ENCODE assay signal across 8 mouse cellular contexts in the genomic region with DNA sequence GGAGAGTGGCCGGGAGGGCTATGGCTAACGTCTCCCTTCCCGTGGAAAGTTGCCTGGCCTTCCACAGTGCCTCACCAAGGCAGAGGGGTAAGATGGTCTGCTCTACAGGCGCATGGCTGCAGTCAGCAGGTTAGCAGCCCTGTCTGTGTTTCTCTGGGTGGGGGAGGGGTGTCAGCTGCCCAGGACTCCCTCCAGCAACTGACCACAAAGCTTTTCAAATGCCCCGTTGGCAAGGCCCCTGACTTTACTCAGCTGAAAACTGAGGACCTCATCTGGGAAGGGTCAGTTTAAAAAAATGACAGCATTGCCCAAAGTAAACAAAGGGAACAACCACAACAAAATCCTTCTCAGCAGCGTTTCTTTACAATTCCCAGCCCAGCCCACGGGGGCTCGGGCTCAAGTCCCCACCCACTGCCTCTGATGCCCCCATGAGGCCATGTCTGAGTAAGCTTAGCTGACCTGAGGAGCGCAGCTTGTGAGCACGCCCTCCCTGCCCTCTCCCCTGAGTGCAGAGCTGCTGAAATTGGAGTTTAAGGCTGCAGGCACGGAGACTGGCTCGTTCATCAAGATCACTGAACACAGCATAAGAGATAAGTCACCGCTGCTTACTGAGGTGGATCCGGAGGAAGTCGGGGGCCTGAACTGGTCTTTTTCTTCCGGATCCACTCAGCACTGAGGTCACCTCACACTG. TPM values are rescaled to one million over a fixed set of nuclear protein-coding genes. Genes with fewer than 3 reads are reported as not detected.
DNase-seq lines count a peak whose midpoint lies in the region; ATAC-seq lines count a peak whose summit lies in the region.

No protein-coding gene starts in this region.

- H3K27ac ChIP-seq in embryonic facial prominence, embryonic 12.5 days, result peak overlapping the region; percentile 96
- H3K27ac ChIP-seq in heart, embryonic 16.5 days (ENCODE audit: low read length), result peak overlapping the region; percentile 58

- H3K9ac ChIP-seq in embryonic facial prominence, embryonic 12.5 days, result peak overlapping the region; percentile 15; the same call in 1 of the 2 replicates
- peak overlapping the region; percentile 62 for H3K9ac ChIP-seq in heart, embryonic 16.5 days (ENCODE audit: low read length)

- H3K27me3 ChIP-seq in embryonic facial prominence, embryonic 12.5 days, result no peaks in the 10 kb centered on the region
- no peaks in the 10 kb centered on the region for H3K27me3 ChIP-seq in heart, embryonic 16.5 days (ENCODE audit: control insufficient read depth, insufficient read depth, low read length)

- 0 out of 2 replicates have a peak, but pooled peaks have one; percentile 42 for ATAC-seq in embryonic facial prominence, embryonic 12.5 days (ENCODE audit: insufficient number of reproducible peaks, insufficient read depth, low FRiP score, low TSS enrichment)
- peak; percentile 35 for ATAC-seq in heart, embryonic 16.5 days (replicated peaks; ENCODE audit: extremely low read depth, insufficient read depth, low FRiP score)
- peak; percentile 70 for ATAC-seq in megakaryocyte progenitor cell, adult 5-6 weeks (replicated peaks; ENCODE audit: poor library complexity)

- H3K9me3 ChIP-seq in embryonic facial prominence, embryonic 12.5 days, result no peaks in the 10 kb centered on the region
- no peaks in the 10 kb centered on the region for H3K9me3 ChIP-seq in heart, embryonic 16.5 days (replicated peaks; ENCODE audit: control insufficient read depth, low read length)

- peak overlapping the region; percentile 35 for H3K4me2 ChIP-seq in embryonic facial prominence, embryonic 12.5 days (replicated peaks)
- H3K4me2 ChIP-seq in heart, embryonic 16.5 days (ENCODE audit: low read depth, low read length), result peak overlapping the region; percentile 66

- WGBS in embryonic facial prominence, embryonic 12.5 days, result 7% methylated on average over 16 of the region's 16 CpGs
- 10% methylated on average over 16 of the region's 16 CpGs for WGBS in heart, embryonic 16.5 days

- no peaks in the 10 kb centered on the region for H3K36me3 ChIP-seq in embryonic facial prominence, embryonic 12.5 days
- H3K36me3 ChIP-seq in heart, embryonic 16.5 days (ENCODE audit: control insufficient read depth, insufficient read depth), result no peaks in the 10 kb centered on the region

- 0 out of 2 replicates have a peak overlapping the region, but pooled peaks have one; percentile 1 for H3K4me3 ChIP-seq in embryonic facial prominence, embryonic 12.5 days
- peak overlapping the region; percentile 38 for H3K4me3 ChIP-seq in heart, embryonic 16.5 days (ENCODE audit: low read length)

- peaks cover 51% of the 10 kb centered on the region for H3K4me1 ChIP-seq in embryonic facial prominence, embryonic 12.5 days
- H3K4me1 ChIP-seq in heart, embryonic 16.5 days (ENCODE audit: control insufficient read depth, insufficient read depth, low read length), result peaks cover 28% of the 10 kb centered on the region

- DNase-seq in lung, adult 18-20 months, result peak; percentile 44 to 65
- DNase-seq in lung, postnatal 25 days (ENCODE audit: low spot score), result no peak
- DNase-seq in kidney, postnatal 25 days, result peak; percentile 32 to 55
- peak; percentile 43 for DNase-seq in thymus, postnatal 14 days
- DNase-seq in layer of hippocampus, adult 18-20 months (ENCODE audit: low spot score in 2 of 2), result no peak

RNA-seq across cellular contexts. Expression of gene Sec22b, which starts 41.4 kb away (rescaled TPM):
- polyA plus RNA-seq in embryonic facial prominence, embryonic 12.5 days (2016; fragmentation: Nextera tagmentation; extraction: Ambion mirVana), result 128 and 129 TPM in 2 replicates
- 106 and 112 TPM in 2 replicates for polyA plus RNA-seq in heart, embryonic 16.5 days (2015; fragmentation: Nextera tagmentation; extraction: Ambion mirVana)
- 108 and 136 TPM in 2 replicates for total RNA-seq in megakaryocyte progenitor cell, adult 5-6 weeks (2015)
- total RNA-seq in megakaryocyte progenitor cell, adult 5-6 weeks (2017), result 71.6 and 83.0 TPM in 2 replicates
- total RNA-seq in layer of hippocampus, adult 18-20 months (2021), result 10 to 100 TPM; 77.2 to 80.5 TPM

RNA-seq across cellular contexts. Expression of gene Pde4dip, which starts 53.9 kb away (rescaled TPM):
- polyA plus RNA-seq in embryonic facial prominence, embryonic 12.5 days (2016; fragmentation: Nextera tagmentation; extraction: Ambion mirVana), result 32.4 and 34.9 TPM in 2 replicates
- 115 and 117 TPM in 2 replicates for polyA plus RNA-seq in heart, embryonic 16.5 days (2015; fragmentation: Nextera tagmentation; extraction: Ambion mirVana)
- 4.7 and 4.8 TPM in 2 replicates for total RNA-seq in megakaryocyte progenitor cell, adult 5-6 weeks (2015)
- total RNA-seq in megakaryocyte progenitor cell, adult 5-6 weeks (2017), result 6.7 and 7.8 TPM in 2 replicates
- 100 to 1,000 TPM; 228 to 229 TPM for total RNA-seq in layer of hippocampus, adult 18-20 months (2021)

Comparison
In these comparisons a context has a peak if more than half of its experiments do, and no peak if none do; other contexts are left out.
1. DNase-seq: peak in lung, adult 18-20 months (2 of 2), kidney, postnatal 25 days (2 of 2) and thymus, postnatal 14 days (single experiment); none in lung, postnatal 25 days (single experiment) and layer of hippocampus, adult 18-20 months (0 of 2).
2. RNA of gene Pde4dip, which starts 53.9 kb away (total RNA-seq): 228 to 229 TPM in layer of hippocampus, adult 18-20 months; 4.7 to 7.8 TPM in megakaryocyte progenitor cell, adult 5-6 weeks; every median in the first group is over 10 times any median in the second.
3. Peak in every context shown above with its lines, with median percentiles within 50 percentile points of each other: ATAC-seq.